Mouse (Mus musculus) bone marrow macrophage, adult 2 months (primary cell): ENCODE results near the gene Comp.

Source experiments
- CTCF ChIP-seq: IDR thresholded peaks from 2 replicates; pipeline ENCODE4 v1.5.1; 2012; ENCODE audit warnings: low read depth, mild to moderate bottlenecking, low read length, moderate library complexity
- POLR2A ChIP-seq: IDR thresholded peaks from 2 replicates; pipeline ENCODE4 v1.6.1; 2012; ENCODE audit warnings: mild to moderate bottlenecking, low read depth, low read length, borderline replicate concordance

GRCm38 (mm10) chr8:70329835-70330740 is 43.3 kb upstream of the Comp start:
- TF ChIP-seq CTCF (no peak), POLR2A (no peak)
